Mouse (Mus musculus) monocyte, adult 2 months (primary cell): Measurements from ENCODE around the gene Ssu72.
"Not testable (repeated sequence)": the region's sequence is repeated elsewhere in the genome, so short reads cannot be mapped to it uniquely, and the experiment has no call there.

Experiments used
- DNase-seq, 2 experiments: peaks; one replicate each; pipeline ENCODE4 v3.0.0; 2022; ENCODE audit warnings: low spot score in 2 of 2, low read depth in 1 of 2

The Ssu72 gene

GRCm38 (mm10) chr4:155696261-155697255, 8.0 kb upstream of the Ssu72 start:
- no peak for DNase-seq

- no peak for DNase-seq
Observed at GRCm38 (mm10) chr4:155700425-155700824, 4.2 kb upstream of the Ssu72 start.

GRCm38 (mm10) chr4:155703425-155703929, 1.1 kb upstream of the Ssu72 start:
- no peak for DNase-seq

GRCm38 (mm10) chr4:155705592-155705929, 961 bp downstream of the Ssu72 start:
- no peak for DNase-seq

- DNase-seq: no peak
Observed at GRCm38 (mm10) chr4:155708582-155708981, 4.0 kb downstream of the Ssu72 start.

GRCm38 (mm10) chr4:155708988-155709387, 4.4 kb downstream of the Ssu72 start:
- no peak for DNase-seq

GRCm38 (mm10) chr4:155710521-155711252, 6.1 kb downstream of the Ssu72 start:
- no peak for DNase-seq

- no peak for DNase-seq
Observed at GRCm38 (mm10) chr4:155721668-155722083, 17.1 kb downstream of the Ssu72 start.

- no peak for DNase-seq
Observed at GRCm38 (mm10) chr4:155727993-155728392, 23.4 kb downstream of the Ssu72 start.

- DNase-seq: no peak
Observed at GRCm38 (mm10) chr4:155733267-155733666, 28.7 kb downstream of the Ssu72 start.

- DNase-seq: peak; percentile 32 to 54
Observed at GRCm38 (mm10) chr4:155734350-155734941, 29.8 kb downstream of the Ssu72 start, which contains the start of gene Tmem240. Gene Tmem240, plus strand, starts transcription at chr4:155734800.

- DNase-seq: no peak
Observed at GRCm38 (mm10) chr4:155734951-155735702, 30.5 kb downstream of the Ssu72 start.

- no peak for DNase-seq
Observed at GRCm38 (mm10) chr4:155735788-155736187, 31.2 kb downstream of the Ssu72 start.

GRCm38 (mm10) chr4:155736421-155736820, 31.8 kb downstream of the Ssu72 start:
- DNase-seq: no peak

GRCm38 (mm10) chr4:155738262-155738661, 33.7 kb downstream of the Ssu72 start:
- no peak for DNase-seq

- DNase-seq: no peak
Observed at GRCm38 (mm10) chr4:155739152-155739551, 34.6 kb downstream of the Ssu72 start.

- no peak for DNase-seq
Observed at GRCm38 (mm10) chr4:155739741-155740636, 35.4 kb downstream of the Ssu72 start.

- not testable (repeated sequence) for DNase-seq
Observed at GRCm38 (mm10) chr4:155740681-155741080, 36.1 kb downstream of the Ssu72 start.

- no peak for DNase-seq
Observed at GRCm38 (mm10) chr4:155742684-155743083, 38.1 kb downstream of the Ssu72 start.

GRCm38 (mm10) chr4:155744474-155744873, 39.9 kb downstream of the Ssu72 start:
- no peak for DNase-seq
